9 mouse cellular contexts compared by ENCODE assay signal in the genomic region with DNA sequence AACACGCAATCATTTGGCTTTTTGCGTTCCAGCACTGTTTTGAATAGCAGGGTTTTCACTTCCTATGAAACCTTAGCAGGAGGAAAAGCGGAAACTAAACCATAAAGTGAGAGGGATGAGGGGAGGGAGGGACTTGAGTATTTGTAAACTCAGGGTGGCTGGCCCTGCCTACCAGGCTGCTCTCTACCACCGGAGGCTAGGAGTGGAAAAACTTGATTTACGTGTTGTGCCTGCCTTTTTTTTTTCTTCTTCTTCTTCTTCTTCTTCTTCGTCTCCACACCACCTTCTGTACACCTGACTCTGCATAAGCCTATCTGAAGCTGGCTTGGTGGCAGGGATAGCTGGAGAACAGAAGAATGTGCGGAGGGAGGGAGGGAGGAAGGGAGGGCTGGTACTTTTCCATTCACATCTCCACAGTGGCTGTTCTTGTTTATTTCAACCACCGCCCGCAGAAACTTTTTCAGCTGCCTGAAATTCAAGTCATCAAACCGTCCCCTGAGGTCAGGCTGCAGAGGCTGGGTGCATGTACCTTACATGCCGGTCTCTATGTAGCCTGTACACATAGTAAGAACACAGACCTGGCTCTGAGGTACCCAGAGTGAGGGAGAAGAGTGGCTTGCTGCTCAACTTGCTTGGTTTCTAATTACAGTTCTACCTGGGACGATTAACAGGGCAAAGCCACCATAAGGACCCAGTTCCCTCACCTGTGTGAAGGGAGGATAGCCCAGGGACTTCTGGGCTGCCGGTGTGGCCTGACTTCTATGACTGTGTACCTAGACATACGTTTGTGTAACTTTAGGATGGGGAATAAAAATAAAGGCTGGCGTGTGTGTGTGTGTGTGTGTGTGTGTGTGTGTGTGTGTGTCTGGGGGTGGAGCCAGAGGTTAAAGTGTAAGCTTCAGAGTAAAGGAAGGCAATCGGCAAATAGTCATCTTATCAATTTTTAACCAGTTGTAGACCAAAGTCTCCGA. TPM values are rescaled to one million over a fixed set of nuclear protein-coding genes. Genes with fewer than 3 reads are reported as not detected.
DNase-seq lines count a peak whose midpoint lies in the region; ATAC-seq and TF ChIP-seq lines count a peak whose summit lies in the region.
"Had no signal": no experiment of that assay in that cellular context is flagged by ENCODE, and none has a peak within 500 bp of the region (broad histone marks: within the 10 kb centered on the region; RNA-seq: fewer than 3 reads in every experiment).

No protein-coding gene starts in this region.

- no peaks in the 10 kb centered on the region for H3K9me3 ChIP-seq in lung, postnatal 0 days (ENCODE audit: low read length)
- no peaks in the 10 kb centered on the region for H3K9me3 ChIP-seq in midbrain, embryonic 15.5 days
- no peaks in the 10 kb centered on the region for H3K9me3 ChIP-seq in midbrain, embryonic 10.5 days (replicated peaks)
- H3K9me3 ChIP-seq: hindbrain, embryonic 10.5 days had no signal

- H3K27me3 ChIP-seq in lung, postnatal 0 days (replicated peaks; ENCODE audit: insufficient read depth, low read length) = no peaks in the 10 kb centered on the region
- no peaks in the 10 kb centered on the region for H3K27me3 ChIP-seq in midbrain, embryonic 15.5 days (replicated peaks)
- H3K27me3 ChIP-seq in thymus, adult 2 months (ENCODE audit: control insufficient read depth, insufficient read depth, low read length) = no peaks in the 10 kb centered on the region
- H3K27me3 ChIP-seq in midbrain, embryonic 10.5 days (ENCODE audit: low read depth, poor library complexity, severe bottlenecking) = peaks cover 25% of the 10 kb centered on the region

- no peak overlapping the region for H3K9ac ChIP-seq in lung, postnatal 0 days (replicated peaks; ENCODE audit: low read depth)
- H3K9ac ChIP-seq in midbrain, embryonic 15.5 days = no peak overlapping the region

- H3K36me3 ChIP-seq in lung, postnatal 0 days (ENCODE audit: insufficient read depth, low read length) = no peaks in the 10 kb centered on the region
- H3K36me3 ChIP-seq in midbrain, embryonic 15.5 days (replicated peaks) = no peaks in the 10 kb centered on the region
- no peaks in the 10 kb centered on the region for H3K36me3 ChIP-seq in thymus, adult 2 months (ENCODE audit: control insufficient read depth, insufficient read depth, low read length)
- H3K36me3 ChIP-seq in midbrain, embryonic 10.5 days = no peaks in the 10 kb centered on the region
- H3K36me3 ChIP-seq: hindbrain, embryonic 10.5 days had no signal

- peak overlapping the region; percentile 45 for H3K4me3 ChIP-seq in bone marrow macrophage, adult 2 months (ENCODE audit: insufficient read depth, low read length)
- peak overlapping the region; percentile 5; the same call in 1 of the 2 replicates for H3K4me3 ChIP-seq in lung, postnatal 0 days (ENCODE audit: low read depth, low read length)
- no peak overlapping the region for H3K4me3 ChIP-seq in midbrain, embryonic 15.5 days
- H3K4me3 ChIP-seq in thymus, adult 2 months (ENCODE audit: control insufficient read depth, insufficient read depth, low read length) = no peak overlapping the region
- H3K4me3 ChIP-seq in midbrain, embryonic 10.5 days = no peak overlapping the region
- H3K4me3 ChIP-seq: hindbrain, embryonic 10.5 days had no signal

- peak; percentile 40 for ATAC-seq in lung, postnatal 0 days
- ATAC-seq in midbrain, embryonic 15.5 days (replicated peaks) = no peak

- TF ChIP-seq CTCF in bone marrow macrophage, adult 2 months (IDR thresholded peaks at IDR 0.05; ENCODE audit: low read depth, low read length) = no peak
- TF ChIP-seq CTCF in lung, postnatal 0 days (IDR thresholded peaks at IDR 0.05) = no peak
- TF ChIP-seq CTCF in thymus, adult 2 months (IDR thresholded peaks at IDR 0.05; ENCODE audit: borderline replicate concordance, control insufficient read depth, extremely low read depth, insufficient read depth, low read length, poor library complexity) = no peak

- peak overlapping the region; percentile 38 for H3K27ac ChIP-seq in bone marrow macrophage, adult 2 months (ENCODE audit: insufficient read depth, low read depth, low read length)
- H3K27ac ChIP-seq in lung, postnatal 0 days (ENCODE audit: low read length) = peak overlapping the region; percentile 82
- no peak overlapping the region for H3K27ac ChIP-seq in midbrain, embryonic 15.5 days
- H3K27ac ChIP-seq in thymus, adult 2 months (ENCODE audit: control insufficient read depth, insufficient read depth, low read length) = no peak overlapping the region
- H3K27ac ChIP-seq in midbrain, embryonic 10.5 days (replicated peaks) = no peak overlapping the region
- H3K27ac ChIP-seq: hindbrain, embryonic 10.5 days had no signal

- H3K4me2 ChIP-seq in lung, postnatal 0 days (replicated peaks; ENCODE audit: low read depth, low read length) = peak overlapping the region; percentile 46
- no peak overlapping the region for H3K4me2 ChIP-seq in midbrain, embryonic 15.5 days

- peak; percentile 62 for DNase-seq in adrenal gland, adult 2 months
- DNase-seq in adrenal gland, postnatal 25 days = no peak
- DNase-seq in kidney, adult 9 months = peak; percentile 87
- DNase-seq in lung, postnatal 0 days (ENCODE audit: low spot score) = peak; percentile 91
- no peak for DNase-seq in thymus, adult 2 months
- DNase-seq in midbrain, embryonic 10.5 days (ENCODE audit: low spot score) = no peak

- WGBS in lung, postnatal 0 days = 19% methylated on average over 17 of the region's 17 CpGs
- WGBS in midbrain, embryonic 15.5 days = 68% methylated on average over 17 of the region's 17 CpGs
- WGBS in thymus, adult 2 months = 59% methylated on average over 17 of the region's 17 CpGs
- 65% methylated on average over 17 of the region's 17 CpGs for WGBS in midbrain, embryonic 10.5 days

- peaks cover 17% of the 10 kb centered on the region for H3K4me1 ChIP-seq in bone marrow macrophage, adult 2 months (ENCODE audit: control insufficient read depth, insufficient read depth, low read length)
- peaks cover 15% of the 10 kb centered on the region; the same call in 1 of the 2 replicates for H3K4me1 ChIP-seq in lung, postnatal 0 days (ENCODE audit: insufficient read depth, low read depth, low read length)
- peaks cover 5% of the 10 kb centered on the region; the same call in 1 of the 2 replicates for H3K4me1 ChIP-seq in midbrain, embryonic 15.5 days
- H3K4me1 ChIP-seq in thymus, adult 2 months (replicated peaks; ENCODE audit: control insufficient read depth, insufficient read depth, low read length) = peaks cover 28% of the 10 kb centered on the region
- H3K4me1 ChIP-seq in midbrain, embryonic 10.5 days = peaks cover 24% of the 10 kb centered on the region

- TF ChIP-seq EP300 in lung, postnatal 0 days (IDR thresholded peaks at IDR 0.05) = peak; percentile 69

- TF ChIP-seq POLR2A in bone marrow macrophage, adult 2 months (IDR thresholded peaks at IDR 0.05; ENCODE audit: borderline replicate concordance, low read depth, low read length) = no peak
- no peak for TF ChIP-seq POLR2A in thymus, adult 2 months (IDR thresholded peaks at IDR 0.05; ENCODE audit: control insufficient read depth, extremely low read depth, insufficient read depth, low read length, poor library complexity)

RNA-seq across cellular contexts. Expression of a gene that starts 5.0 kb away (rescaled TPM):
- total RNA-seq in adrenal gland, adult 2 months (2021) = 10 to 100 TPM; 75.1 to 88.5 TPM
- 36.0 and 36.8 TPM in 2 replicates for polyA plus RNA-seq in adrenal gland, adult 2 months (2012; rRNA removed)
- total RNA-seq in adrenal gland, postnatal 25 days (2021) = 47.5 and 61.7 TPM in 2 replicates
- 41.0 and 47.5 TPM in 2 replicates for polyA plus RNA-seq in bone marrow macrophage, adult 2 months (2012; ENCODE audit: insufficient read depth, insufficient read length, missing spikeins)
- 2.3 TPM in 2 replicates for polyA plus RNA-seq in lung, postnatal 0 days (2015; fragmentation: Nextera tagmentation; extraction: Ambion mirVana)
- 0.47 and 0.57 TPM in 2 replicates for polyA plus RNA-seq in midbrain, embryonic 15.5 days (2015; fragmentation: Nextera tagmentation; extraction: Ambion mirVana)
- 103 and 116 TPM in 2 replicates for polyA plus RNA-seq in thymus, adult 2 months (2012; rRNA removed)
- 0.02 and 0.07 TPM in 2 replicates for polyA plus RNA-seq in midbrain, embryonic 10.5 days (2016; fragmentation: Nextera tagmentation; extraction: Ambion mirVana)

RNA-seq across cellular contexts. Expression of a gene that starts 5.4 kb away (rescaled TPM):
- not detected for total RNA-seq in adrenal gland, adult 2 months (2021)
- not detected in 2 replicates for polyA plus RNA-seq in adrenal gland, adult 2 months (2012; rRNA removed)
- not detected in 2 replicates for total RNA-seq in adrenal gland, postnatal 25 days (2021)
- not detected in 2 replicates for polyA plus RNA-seq in bone marrow macrophage, adult 2 months (2012; ENCODE audit: insufficient read depth, insufficient read length, missing spikeins)
- not detected in 2 replicates for polyA plus RNA-seq in lung, postnatal 0 days (2015; fragmentation: Nextera tagmentation; extraction: Ambion mirVana)
- polyA plus RNA-seq in midbrain, embryonic 15.5 days (2015; fragmentation: Nextera tagmentation; extraction: Ambion mirVana) = not detected in 2 replicates
- not detected in 2 replicates for polyA plus RNA-seq in thymus, adult 2 months (2012; rRNA removed)
- not detected in 2 replicates for polyA plus RNA-seq in midbrain, embryonic 10.5 days (2016; fragmentation: Nextera tagmentation; extraction: Ambion mirVana)
- polyA plus RNA-seq: hindbrain, embryonic 10.5 days had no signal

Comparison
In these comparisons a context has a peak if more than half of its experiments do, and no peak if none do; other contexts are left out.
1. DNase-seq: peak in adrenal gland, adult 2 months (single experiment), kidney, adult 9 months (single experiment) and lung, postnatal 0 days (single experiment); none in adrenal gland, postnatal 25 days (single experiment), thymus, adult 2 months (single experiment) and midbrain, embryonic 10.5 days (single experiment).
2. H3K27ac ChIP-seq: peak in bone marrow macrophage, adult 2 months (single experiment) and lung, postnatal 0 days (single experiment); none in midbrain, embryonic 15.5 days (single experiment), thymus, adult 2 months (single experiment) and midbrain, embryonic 10.5 days (single experiment).
3. H3K4me3 ChIP-seq: peak in bone marrow macrophage, adult 2 months (single experiment) and lung, postnatal 0 days (single experiment); none in midbrain, embryonic 15.5 days (single experiment), thymus, adult 2 months (single experiment) and midbrain, embryonic 10.5 days (single experiment).
4. RNA of a gene that starts 5.0 kb away (polyA plus RNA-seq): 103 to 116 TPM in thymus, adult 2 months, 41.0 to 47.5 TPM in bone marrow macrophage, adult 2 months and 36.0 to 36.8 TPM in adrenal gland, adult 2 months; 2.3 TPM in lung, postnatal 0 days, 0.47 to 0.57 TPM in midbrain, embryonic 15.5 days and 0.02 to 0.07 TPM in midbrain, embryonic 10.5 days; every median in the first group is over 10 times any median in the second.